Mouse (Mus musculus): ENCODE data around the gene Tra2a. TPM values are rescaled to one million over a fixed set of nuclear protein-coding genes. Genes with fewer than 3 reads are reported as not detected.

The Tra2a gene
- 45.6 and 53.0 TPM in 2 replicates for polyA plus RNA-seq (2015; fragmentation: Nextera tagmentation; extraction: Ambion mirVana)

GRCm38 (mm10) chr6:49263847-49264243 is at the start of gene Tra2a:
Gene Tra2a (minus strand): TSS chr6:49264033.

GRCm38 (mm10) chr6:49214928-49215747 is 48.7 kb downstream of the Tra2a start, which contains the start of gene Igf2bp3:
Gene Igf2bp3 (minus strand): TSS chr6:49214957.

Other genes starting within 250 kb of the Tra2a start
- gene Gpnmb, start 227.5 kb downstream of the Tra2a start, polyA plus RNA-seq (2015; fragmentation: Nextera tagmentation; extraction: Ambion mirVana) = 0.13 and 0.40 TPM in 2 replicates
- gene Malsu1, start 190.2 kb downstream of the Tra2a start, polyA plus RNA-seq (2015; fragmentation: Nextera tagmentation; extraction: Ambion mirVana) = 89.1 and 110 TPM in 2 replicates
- gene Igf2bp3, start 49.1 kb downstream of the Tra2a start, polyA plus RNA-seq (2015; fragmentation: Nextera tagmentation; extraction: Ambion mirVana) = 9.1 and 11.4 TPM in 2 replicates
- 9.5 and 10.5 TPM in 2 replicates for gene Ccdc126, start 55.2 kb upstream of the Tra2a start, polyA plus RNA-seq (2015; fragmentation: Nextera tagmentation; extraction: Ambion mirVana)
- 3.8 and 4.7 TPM in 2 replicates for gene Fam221a, start 103.7 kb upstream of the Tra2a start, polyA plus RNA-seq (2015; fragmentation: Nextera tagmentation; extraction: Ambion mirVana)
- not detected in 2 replicates for gene Stk31, start 131.6 kb upstream of the Tra2a start, polyA plus RNA-seq (2015; fragmentation: Nextera tagmentation; extraction: Ambion mirVana)